Mouse (Mus musculus): ENCODE measurements around the gene Wdr70.

Gene Wdr70

DNA sequence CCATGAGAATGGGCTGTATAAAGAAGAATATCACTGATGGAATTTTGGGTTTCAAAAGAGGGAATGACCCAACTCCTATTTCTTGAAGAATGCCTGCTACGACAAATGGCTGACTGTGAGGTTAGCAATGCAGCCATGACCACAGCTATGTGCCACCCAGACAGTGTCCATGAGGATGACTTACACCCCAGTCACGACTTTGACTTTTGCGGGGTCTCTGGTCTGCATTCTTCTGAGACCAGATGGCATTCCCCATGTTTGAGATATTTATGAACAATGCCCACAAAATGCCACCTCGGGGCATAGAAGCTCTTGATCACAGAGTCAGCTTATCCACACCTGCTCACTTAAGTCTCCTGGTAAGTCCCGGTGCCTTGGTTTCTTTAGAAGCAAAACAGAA, 236.1 kb downstream of the Wdr70 start:
- DNase-seq (ENCODE audit: low spot score): no peak

GRCm38 (mm10) chr15:7858841-7859240, 240.2 kb downstream of the Wdr70 start:
- no peak for DNase-seq (ENCODE audit: low spot score)

DNA sequence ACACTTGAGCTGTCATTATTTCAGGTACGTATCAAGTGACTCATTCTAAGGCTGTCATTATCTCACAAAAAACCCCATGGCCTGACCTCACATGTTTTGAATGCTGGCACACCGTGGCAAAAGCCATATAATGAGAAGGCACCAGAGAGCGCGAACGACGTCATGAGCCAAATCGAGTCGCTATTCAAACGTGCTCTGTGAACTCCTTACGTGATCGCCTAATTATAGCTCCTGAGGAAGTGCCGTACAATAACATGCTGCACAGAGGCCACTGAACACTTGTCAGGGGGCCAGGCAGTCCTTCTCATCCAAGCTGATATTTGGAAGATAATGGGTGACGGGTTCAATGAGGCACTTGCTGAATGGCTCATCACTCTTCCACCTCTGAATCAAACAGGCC, 241.6 kb downstream of the Wdr70 start:
- DNase-seq (ENCODE audit: low spot score): no peak

DNA sequence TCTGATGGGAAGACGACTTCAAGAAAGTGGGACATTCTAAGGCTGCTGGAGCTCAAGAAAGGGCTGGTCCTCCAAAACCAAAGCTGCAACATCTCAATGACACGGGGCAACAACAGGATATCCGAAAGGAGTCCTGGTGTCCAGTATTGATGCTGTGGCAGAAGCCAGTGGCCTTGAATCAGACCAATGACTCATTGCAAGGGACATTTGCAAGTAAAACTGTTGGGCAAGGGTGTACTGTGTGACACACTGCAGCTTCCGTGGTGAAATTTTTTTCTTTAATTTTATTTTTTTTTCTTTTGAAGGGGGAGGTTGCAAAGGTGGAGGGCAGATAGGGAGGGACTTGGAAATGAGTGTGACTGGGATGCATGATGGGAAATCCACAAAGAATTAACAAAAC, 256.6 kb downstream of the Wdr70 start:
- peak; percentile 10 for DNase-seq (ENCODE audit: low spot score)

GRCm38 (mm10) chr15:7841664-7842063, 257.3 kb downstream of the Wdr70 start:
- no peak for DNase-seq (ENCODE audit: low spot score)

- peak; percentile 66 for DNase-seq (ENCODE audit: low spot score)
These were observed 260.1 kb downstream of the Wdr70 start for GRCm38 (mm10) chr15:7838921-7839309.

- peak; percentile 64 for DNase-seq (ENCODE audit: low spot score)
These were observed 260.7 kb downstream of the Wdr70 start for GRCm38 (mm10) chr15:7838060-7838920.

DNA sequence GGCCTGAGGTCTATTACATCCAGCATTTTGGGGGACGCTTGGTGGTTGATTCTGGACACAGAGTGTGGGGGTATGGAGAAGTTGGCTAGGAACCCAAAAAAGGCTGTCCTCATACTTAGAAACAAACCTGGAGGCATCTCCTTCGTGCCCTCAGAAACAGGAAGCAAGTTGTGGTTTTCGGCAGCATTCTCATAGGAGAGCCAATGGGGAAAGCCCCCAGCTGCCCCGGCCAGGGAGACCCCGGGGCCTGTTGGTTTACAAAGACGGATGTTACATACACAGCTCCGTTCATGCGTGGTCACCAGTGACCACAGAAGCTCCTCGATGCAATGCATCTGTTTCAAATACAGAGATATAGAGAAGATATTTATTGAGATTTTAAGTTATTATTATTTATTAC, 263.6 kb downstream of the Wdr70 start:
- no peak for DNase-seq (ENCODE audit: low spot score)

DNA sequence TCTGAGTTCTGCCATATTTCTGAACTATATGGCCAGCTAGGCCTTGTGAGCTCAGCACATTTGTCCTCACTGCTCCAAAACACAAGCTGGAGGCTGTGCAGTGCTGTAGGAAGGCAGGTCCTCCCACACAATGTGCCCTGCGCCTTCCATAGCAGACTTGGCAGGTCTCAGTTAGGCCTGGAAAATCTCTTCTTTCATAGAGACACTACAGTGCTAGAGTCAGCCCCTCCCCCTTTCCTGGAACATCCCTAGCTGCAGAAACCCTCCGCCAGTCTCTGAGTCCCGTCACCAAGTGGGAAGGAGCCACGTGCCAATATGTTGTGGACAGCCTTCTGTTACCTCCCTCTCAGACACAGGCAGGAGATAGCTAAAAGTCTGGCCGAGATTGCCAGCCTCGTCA, 273.5 kb downstream of the Wdr70 start:
- DNase-seq (ENCODE audit: low spot score): no peak

- no peak for DNase-seq (ENCODE audit: low spot score)
These were observed 275.1 kb downstream of the Wdr70 start for GRCm38 (mm10) chr15:7823886-7824285.
